Mouse (Mus musculus) stomach, postnatal 0 days (tissue): ENCODE measurements at regions not wholly inside any gene's neighbourhood (a gene's known extent, or its start where the extent isn't known, plus 50 kb on each side); places are given as distances from the start of the nearest gene placed in this dataset.

Experiments used
- CTCF ChIP-seq: IDR thresholded peaks from 2 replicates; pipeline ENCODE4 v1.5.1; 2016; ENCODE audit warnings: antibody characterized with exemption, low read depth, mild to moderate bottlenecking, moderate library complexity
- EP300 ChIP-seq: optimal IDR thresholded peaks from 2 replicates; pipeline ENCODE3; 2016; ENCODE audit warnings: antibody characterized with exemption

GRCm38 (mm10) chr15:87842097-87842496 is 298.0 kb downstream of the Fam19a5 start:
- no peak for TF ChIP-seq CTCF
- TF ChIP-seq EP300, result no peak
